Mouse (Mus musculus) thymus, adult 2 months (tissue): ENCODE data around the gene Cfap97d2. TPM values are rescaled to one million over a fixed set of nuclear protein-coding genes. Genes with fewer than 3 reads are reported as not detected.

Experiments used
- DNase-seq: peaks from one replicate; pipeline ENCODE4 v3.0.0; 2021
- H3K27ac ChIP-seq: fragments of 200-500 bp; 2 replicates; pipeline ENCODE4 v1.5.1; 2012; ENCODE audit warnings: low read length, control low read depth; ENCODE audit not compliant: control insufficient read depth, insufficient read depth
- H3K27me3 ChIP-seq: fragments of 200-500 bp; 2 replicates; pipeline ENCODE4 v1.6.1; 2012; ENCODE audit warnings: mild to moderate bottlenecking, low read length, moderate library complexity, mixed read lengths; ENCODE audit not compliant: control insufficient read depth, insufficient read depth
- H3K36me3 ChIP-seq: fragments of 200-500 bp; 2 replicates; pipeline ENCODE4 v1.6.1; 2012; ENCODE audit warnings: mild to moderate bottlenecking, low read length, moderate library complexity; ENCODE audit not compliant: control insufficient read depth, insufficient read depth
- H3K4me1 ChIP-seq: fragments of 200-500 bp; replicated peaks from 2 replicates; pipeline ENCODE4 v1.6.1; 2012; ENCODE audit warnings: low read length; ENCODE audit not compliant: control insufficient read depth, insufficient read depth
- H3K4me3 ChIP-seq: fragments of 200-500 bp; 2 replicates; pipeline ENCODE4 v1.5.1; 2012; ENCODE audit warnings: mild to moderate bottlenecking, low read length, control low read depth, moderate library complexity; ENCODE audit not compliant: control insufficient read depth, insufficient read depth
- CTCF ChIP-seq: fragments of 200-500 bp; IDR thresholded peaks from 2 replicates; pipeline ENCODE4 v1.5.1; 2012; ENCODE audit warnings: mild to moderate bottlenecking, control low read depth, low read length, moderate library complexity, borderline replicate concordance; ENCODE audit not compliant: control insufficient read depth, poor library complexity, insufficient read depth; ENCODE audit errors: extremely low read depth
- POLR2A ChIP-seq: fragments of 200-500 bp; IDR thresholded peaks from 2 replicates; pipeline ENCODE4 v1.6.1; 2012; ENCODE audit warnings: mild to moderate bottlenecking, low read length, control low read depth, moderate library complexity; ENCODE audit not compliant: control insufficient read depth, poor library complexity, insufficient read depth; ENCODE audit errors: extremely low read depth
- WGBS: fragments of 180-500 bp; shearing (Covaris S2); methylation state at CpG from one replicate; pipeline ENCODE4 v1.1.7; 2018; 5-methylcytosine and 5-hydroxymethylcytosine counted together
- polyA plus RNA-seq: library from polyadenylated mRNA; depleted of rRNA; stranded (reverse); fragments of >200 nt; gene quantifications from 2 replicates; pipeline ENCODE4 v1.2.3, GENCODE M21; 2012

Gene Cfap97d2
- polyA plus RNA-seq, 1 experiment, result not detected

- TF ChIP-seq CTCF (no peak), POLR2A (no peak)
- Histone ChIP-seq H3K27ac (peak overlapping the region; percentile 86), H3K36me3 (no peaks in the 10 kb centered on the region), H3K27me3 (no peaks in the 10 kb centered on the region), H3K4me3 (no peak overlapping the region), H3K4me1 (peaks cover 32% of the 10 kb centered on the region)
- WGBS, result 5% methylated on average over 7 of the region's 7 CpGs
- DNase-seq, result no peak
Measured at GRCm38 (mm10) chr8:13684131-13684530, 21.6 kb upstream of the Cfap97d2 start.

- TF ChIP-seq POLR2A (no peak), CTCF (no peak)
- peak; percentile 56 for DNase-seq
- Histone ChIP-seq H3K27ac (peak overlapping the region; percentile 86), H3K36me3 (no peaks in the 10 kb centered on the region), H3K4me3 (no peak overlapping the region), H3K4me1 (peaks cover 32% of the 10 kb centered on the region), H3K27me3 (no peaks in the 10 kb centered on the region)
- 32% methylated on average over 16 of the region's 16 CpGs for WGBS
Measured at GRCm38 (mm10) chr8:13685674-13686314, 19.9 kb upstream of the Cfap97d2 start.

GRCm38 (mm10) chr8:13686426-13686825, 19.3 kb upstream of the Cfap97d2 start:
- Histone ChIP-seq H3K27me3 (no peaks in the 10 kb centered on the region), H3K4me3 (no peak overlapping the region), H3K36me3 (no peaks in the 10 kb centered on the region), H3K27ac (peak overlapping the region; percentile 84), H3K4me1 (peaks cover 32% of the 10 kb centered on the region)
- 4% methylated on average over 7 of the region's 7 CpGs for WGBS
- TF ChIP-seq CTCF (no peak), POLR2A (0 out of 2 replicates have a peak, but pooled peaks have one; percentile 37)
- DNase-seq, result peak; percentile 76

- Histone ChIP-seq H3K4me1 (peaks cover 32% of the 10 kb centered on the region), H3K4me3 (no peak overlapping the region), H3K27me3 (no peaks in the 10 kb centered on the region), H3K27ac (peak overlapping the region; percentile 84), H3K36me3 (no peaks in the 10 kb centered on the region)
- no peak for DNase-seq
- WGBS, result 94% methylated on average over 8 of the region's 8 CpGs
- no peak for TF ChIP-seq POLR2A
- no peak for TF ChIP-seq CTCF
Measured at GRCm38 (mm10) chr8:13687101-13687717, 18.5 kb upstream of the Cfap97d2 start.

- peak; percentile 43 for DNase-seq
Measured at GRCm38 (mm10) chr8:13687941-13688340, 17.7 kb upstream of the Cfap97d2 start.

GRCm38 (mm10) chr8:13688461-13688860, 17.2 kb upstream of the Cfap97d2 start:
- 76% methylated on average over 6 of the region's 6 CpGs for WGBS
- Histone ChIP-seq H3K27ac (no peak overlapping the region), H3K4me3 (no peak overlapping the region), H3K4me1 (peaks cover 30% of the 10 kb centered on the region), H3K27me3 (no peaks in the 10 kb centered on the region), H3K36me3 (no peaks in the 10 kb centered on the region)
- TF ChIP-seq POLR2A, result no peak
- TF ChIP-seq CTCF, result no peak
- no peak for DNase-seq

More at GRCm38 (mm10) chr8:13687941-13688340, 17.7 kb upstream of the Cfap97d2 start:
- no peaks in the 10 kb centered on the region for H3K27me3 ChIP-seq
- 70% methylated on average over 4 of the region's 4 CpGs for WGBS
- H3K36me3 ChIP-seq, result no peaks in the 10 kb centered on the region
- H3K4me1 ChIP-seq, result peaks cover 32% of the 10 kb centered on the region
- no peak for TF ChIP-seq POLR2A
- 0 out of 2 replicates have a peak, but pooled peaks have one; percentile 19 for TF ChIP-seq CTCF
- H3K4me3 ChIP-seq, result no peak overlapping the region
- no peak overlapping the region for H3K27ac ChIP-seq
